Mouse (Mus musculus): Measurements from ENCODE around the gene Avl9. TPM values are rescaled to one million over a fixed set of nuclear protein-coding genes. Genes with fewer than 3 reads are reported as not detected.

Gene Avl9
- polyA plus RNA-seq (2014; fragmentation: Illumina TruSeq; extraction: RNeasy Lipid Tissue Mini Kit (QIAGEN cat#74804); ENCODE audit: low read depth, low replicate concordance) = 18.9 TPM

GRCm38 (mm10) chr6:56714574-56715269 lies at the start of gene Avl9:
Avl9 (plus strand) TSS chr6:56714899.

GRCm38 (mm10) chr6:56703931-56704900 lies 10.5 kb upstream of the Avl9 start, which contains the start of gene Lsm5:
Lsm5 (minus strand) TSS chr6:56704710.

GRCm38 (mm10) chr6:56797311-56798151 lies 82.8 kb downstream of the Avl9 start, which contains the start of gene Kbtbd2:
Kbtbd2 (minus strand) TSS chr6:56797813.

Other genes with a start within 250 kb of the Avl9 start
- gene Pde1c, start 145.8 kb upstream of the Avl9 start, polyA plus RNA-seq (2014; fragmentation: Illumina TruSeq; extraction: RNeasy Lipid Tissue Mini Kit (QIAGEN cat#74804); ENCODE audit: low read depth, low replicate concordance) = 155 TPM
- gene Lsm5, start 10.2 kb upstream of the Avl9 start, polyA plus RNA-seq (2014; fragmentation: Illumina TruSeq; extraction: RNeasy Lipid Tissue Mini Kit (QIAGEN cat#74804); ENCODE audit: low read depth, low replicate concordance) = 34.4 TPM
- gene Kbtbd2, start 82.9 kb downstream of the Avl9 start, polyA plus RNA-seq (2014; fragmentation: Illumina TruSeq; extraction: RNeasy Lipid Tissue Mini Kit (QIAGEN cat#74804); ENCODE audit: low read depth, low replicate concordance) = 28.2 TPM
- gene Fkbp9, start 117.2 kb downstream of the Avl9 start, polyA plus RNA-seq (2014; fragmentation: Illumina TruSeq; extraction: RNeasy Lipid Tissue Mini Kit (QIAGEN cat#74804); ENCODE audit: low read depth, low replicate concordance) = 13.8 TPM
- gene Nt5c3, start 209.0 kb downstream of the Avl9 start, polyA plus RNA-seq (2014; fragmentation: Illumina TruSeq; extraction: RNeasy Lipid Tissue Mini Kit (QIAGEN cat#74804); ENCODE audit: low read depth, low replicate concordance) = 59.0 TPM
- gene Vmn1r4, start 209.1 kb downstream of the Avl9 start, polyA plus RNA-seq (2014; fragmentation: Illumina TruSeq; extraction: RNeasy Lipid Tissue Mini Kit (QIAGEN cat#74804); ENCODE audit: low read depth, low replicate concordance) = 3.3 TPM